Mouse (Mus musculus): Measurements from ENCODE around the gene Plgrkt. TPM values are rescaled to one million over a fixed set of nuclear protein-coding genes. Genes with fewer than 3 reads are reported as not detected.
A peak's percentile ranks its signal among the peaks of the same experiment; 100 is the strongest.
"Not testable (repeated sequence)": the region's sequence is repeated elsewhere in the genome, so short reads cannot be mapped to it uniquely, and the experiment has no call there.

Gene Plgrkt
- 91.4 and 95.4 TPM in 2 replicates for polyA plus RNA-seq (2015; fragmentation: Nextera tagmentation; extraction: Ambion mirVana)

DNA sequence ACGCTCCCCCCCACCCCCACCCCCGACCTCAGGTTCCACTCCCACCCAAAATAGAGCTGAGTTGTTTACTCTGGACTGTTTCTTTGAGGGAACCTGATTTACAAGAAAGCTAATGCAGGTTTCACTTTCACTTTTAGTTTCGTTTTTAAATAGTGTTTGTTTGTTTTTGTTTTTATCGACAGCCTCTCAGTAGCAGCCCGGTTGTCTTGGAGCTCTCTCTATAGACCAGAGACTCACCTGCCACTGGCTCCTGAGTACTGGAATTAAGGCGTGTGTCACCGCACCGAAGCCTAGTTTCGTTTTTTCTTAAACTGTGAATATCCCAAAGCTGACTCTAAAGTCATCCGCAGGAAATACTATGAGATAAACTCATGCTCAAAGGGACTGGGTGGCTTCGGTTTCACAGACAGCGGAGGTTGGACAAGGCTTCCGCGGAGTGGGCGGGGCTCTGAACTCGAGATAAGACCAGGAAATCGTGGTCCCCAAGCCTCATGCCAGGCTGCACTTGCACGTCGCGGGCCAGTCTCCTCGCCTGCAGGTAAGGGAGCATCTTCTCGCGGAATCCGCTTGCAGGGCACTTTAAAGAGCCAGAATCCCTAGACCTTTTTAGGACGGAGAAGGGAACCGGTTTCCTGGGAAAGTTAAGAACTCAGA lies at the start of gene Plgrkt, which contains the start of gene Cd274:
Plgrkt (minus strand) TSS at position 422 of the 654 bp plus-strand sequence.
Cd274 (plus strand) TSS at position 487 of the 654 bp plus-strand sequence.
- H3K27ac ChIP-seq (ENCODE audit: low read length): peak within 1 kb of the TSS; percentile 44; the same call in 1 of the 2 replicates
- peak within 1 kb of the TSS; percentile 74 for H3K4me2 ChIP-seq (ENCODE audit: low read depth, low read length)
- peak within 1 kb of the TSS; percentile 71 for H3K9ac ChIP-seq (ENCODE audit: low read length)
- peak; percentile 67; the same call in 1 of the 2 replicates for ATAC-seq (ENCODE audit: insufficient read depth, low FRiP score)
- no peaks in the 10 kb centered on the region for H3K27me3 ChIP-seq (ENCODE audit: control insufficient read depth, insufficient read depth, low read length)
- no peaks in the 10 kb centered on the region for H3K9me3 ChIP-seq (replicated peaks; ENCODE audit: control insufficient read depth, low read length)
- 1% methylated on average over 26 of the region's 26 CpGs for WGBS
- H3K4me1 ChIP-seq (ENCODE audit: control insufficient read depth, insufficient read depth, low read length): peaks cover 10% of the 10 kb centered on the region
- no peaks in the 10 kb centered on the region for H3K36me3 ChIP-seq (ENCODE audit: control insufficient read depth, insufficient read depth, low read length)
- H3K4me3 ChIP-seq (replicated peaks; ENCODE audit: low read length): peak within 1 kb of the TSS; percentile 74

GRCm38 (mm10) chr19:29416393-29416902 lies 49.3 kb upstream of the Plgrkt start:
- 52% methylated on average over 3 of the region's 3 CpGs for WGBS
- Histone ChIP-seq H3K9ac (ENCODE audit: low read length) (no peak overlapping the region), H3K27me3 (ENCODE audit: control insufficient read depth, insufficient read depth, low read length) (no peaks in the 10 kb centered on the region), H3K9me3 (replicated peaks; ENCODE audit: control insufficient read depth, low read length) (no peaks in the 10 kb centered on the region), H3K36me3 (ENCODE audit: control insufficient read depth, insufficient read depth, low read length) (no peaks in the 10 kb centered on the region), H3K27ac (ENCODE audit: low read length) (no peak overlapping the region), H3K4me3 (replicated peaks; ENCODE audit: low read length) (no peak overlapping the region), H3K4me1 (ENCODE audit: control insufficient read depth, insufficient read depth, low read length) (no peaks in the 10 kb centered on the region), H3K4me2 (ENCODE audit: low read depth, low read length) (no peak overlapping the region)
- no peak for ATAC-seq (ENCODE audit: insufficient read depth, low FRiP score)

GRCm38 (mm10) chr19:29414917-29415316 lies 47.7 kb upstream of the Plgrkt start:
- ATAC-seq (ENCODE audit: insufficient read depth, low FRiP score); H3K27me3 ChIP-seq (ENCODE audit: control insufficient read depth, insufficient read depth, low read length); H3K4me2 ChIP-seq (ENCODE audit: low read depth, low read length); H3K27ac ChIP-seq (ENCODE audit: low read length); H3K4me1 ChIP-seq (ENCODE audit: control insufficient read depth, insufficient read depth, low read length); H3K4me3 ChIP-seq (replicated peaks; ENCODE audit: low read length); H3K9ac ChIP-seq (ENCODE audit: low read length); H3K36me3 ChIP-seq (ENCODE audit: control insufficient read depth, insufficient read depth, low read length); H3K9me3 ChIP-seq (replicated peaks; ENCODE audit: control insufficient read depth, low read length): not testable (repeated sequence)

DNA sequence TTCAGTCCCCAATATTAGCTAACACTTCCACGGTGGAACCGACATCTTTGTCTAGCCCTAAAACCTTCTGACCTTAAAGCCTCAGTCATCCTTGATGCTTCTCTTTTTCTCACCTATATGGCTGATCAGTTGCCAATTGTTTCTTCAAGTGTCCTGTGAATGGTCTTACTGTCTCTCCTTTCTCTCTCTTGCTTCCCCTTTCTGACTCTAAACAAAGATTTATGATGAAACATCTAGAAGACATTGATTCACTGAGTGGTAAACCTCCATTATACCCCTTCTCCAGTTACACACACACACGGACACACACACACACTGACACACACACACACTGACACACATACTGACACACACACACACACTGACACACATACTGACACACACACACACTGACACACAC lies 47.3 kb upstream of the Plgrkt start:
- Histone ChIP-seq H3K9ac (ENCODE audit: low read length) (no peak overlapping the region), H3K27me3 (ENCODE audit: control insufficient read depth, insufficient read depth, low read length) (no peaks in the 10 kb centered on the region), H3K4me1 (ENCODE audit: control insufficient read depth, insufficient read depth, low read length) (no peaks in the 10 kb centered on the region), H3K27ac (ENCODE audit: low read length) (no peak overlapping the region), H3K36me3 (ENCODE audit: control insufficient read depth, insufficient read depth, low read length) (no peaks in the 10 kb centered on the region), H3K4me3 (replicated peaks; ENCODE audit: low read length) (no peak overlapping the region), H3K4me2 (ENCODE audit: low read depth, low read length) (no peak overlapping the region), H3K9me3 (replicated peaks; ENCODE audit: control insufficient read depth, low read length) (no peaks in the 10 kb centered on the region)
- 88% methylated on average over 3 of the region's 3 CpGs for WGBS
- no peak for ATAC-seq (ENCODE audit: insufficient read depth, low FRiP score)

DNA sequence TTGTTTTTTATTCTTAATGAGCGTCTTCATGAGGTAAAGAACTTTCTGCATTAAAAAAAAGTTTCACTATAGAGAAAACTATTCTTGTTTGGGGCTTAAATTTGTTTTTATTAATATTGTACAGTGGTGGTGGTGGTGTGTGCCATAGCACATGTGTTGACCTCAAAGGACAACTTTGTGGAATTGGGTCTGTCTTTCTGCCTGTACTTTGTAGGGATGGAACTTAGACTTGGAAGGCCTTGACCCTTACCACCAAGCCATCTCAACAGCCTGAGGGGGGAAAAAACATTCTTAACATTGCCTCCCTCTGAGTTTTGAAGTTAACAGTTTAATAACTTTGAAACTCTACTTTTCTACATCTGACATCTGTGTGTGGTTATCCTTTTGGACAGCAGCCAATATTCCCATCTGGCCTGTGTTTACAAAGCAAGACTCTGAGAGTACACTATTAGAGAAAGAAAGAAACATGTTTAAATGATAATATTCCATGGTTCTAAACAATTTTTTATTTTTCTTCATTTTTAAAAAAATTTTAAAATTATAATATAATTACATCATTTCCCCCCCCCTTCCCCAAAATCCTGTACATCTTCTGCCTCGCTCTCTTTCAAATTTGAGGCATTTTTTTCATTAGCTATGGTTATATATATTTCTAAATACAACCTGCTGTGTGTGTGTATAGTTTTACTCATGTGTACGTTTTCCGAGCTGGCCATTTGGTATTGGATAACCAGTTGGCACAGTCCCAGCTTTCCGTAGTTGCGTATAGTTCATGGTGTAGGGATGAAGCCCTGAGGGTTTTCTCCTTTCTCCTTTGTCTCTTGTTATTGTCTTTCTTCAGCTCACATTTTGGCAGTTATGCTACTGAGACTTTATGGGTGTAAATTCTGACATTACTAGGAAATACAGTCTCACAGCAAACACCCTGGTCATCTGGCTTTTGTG lies 45.6 kb upstream of the Plgrkt start:
- no peaks in the 10 kb centered on the region for H3K9me3 ChIP-seq (replicated peaks; ENCODE audit: control insufficient read depth, low read length)
- no peak overlapping the region for H3K4me3 ChIP-seq (replicated peaks; ENCODE audit: low read length)
- H3K27me3 ChIP-seq (ENCODE audit: control insufficient read depth, insufficient read depth, low read length): no peaks in the 10 kb centered on the region
- H3K27ac ChIP-seq (ENCODE audit: low read length): peak overlapping the region; percentile 5; the same call in 1 of the 2 replicates
- 44% methylated on average over 6 of the region's 6 CpGs for WGBS
- H3K9ac ChIP-seq (ENCODE audit: low read length): no peak overlapping the region
- H3K4me2 ChIP-seq (ENCODE audit: low read depth, low read length): no peak overlapping the region
- no peak for ATAC-seq (ENCODE audit: insufficient read depth, low FRiP score)
- no peaks in the 10 kb centered on the region for H3K36me3 ChIP-seq (ENCODE audit: control insufficient read depth, insufficient read depth, low read length)
- no peaks in the 10 kb centered on the region for H3K4me1 ChIP-seq (ENCODE audit: control insufficient read depth, insufficient read depth, low read length)

- no peak within 1 kb of the TSS for H3K4me2 ChIP-seq (ENCODE audit: low read depth, low read length)
- H3K4me3 ChIP-seq (replicated peaks; ENCODE audit: low read length): no peak within 1 kb of the TSS
- H3K27me3 ChIP-seq (ENCODE audit: control insufficient read depth, insufficient read depth, low read length): no peaks in the 10 kb centered on the region
- no peak for ATAC-seq (ENCODE audit: insufficient read depth, low FRiP score)
- no peaks in the 10 kb centered on the region for H3K36me3 ChIP-seq (ENCODE audit: control insufficient read depth, insufficient read depth, low read length)
- H3K27ac ChIP-seq (ENCODE audit: low read length): no peak within 1 kb of the TSS
- H3K9ac ChIP-seq (ENCODE audit: low read length): no peak within 1 kb of the TSS
- H3K9me3 ChIP-seq (replicated peaks; ENCODE audit: control insufficient read depth, low read length): no peaks in the 10 kb centered on the region
- H3K4me1 ChIP-seq (ENCODE audit: control insufficient read depth, insufficient read depth, low read length): no peaks in the 10 kb centered on the region
- WGBS: 83% methylated on average over 4 of the region's 4 CpGs
These were observed 43.4 kb upstream of the Plgrkt start, which contains the start of gene Pdcd1lg2 for GRCm38 (mm10) chr19:29410619-29411018. Gene Pdcd1lg2 (plus strand): TSS chr19:29410919.

DNA sequence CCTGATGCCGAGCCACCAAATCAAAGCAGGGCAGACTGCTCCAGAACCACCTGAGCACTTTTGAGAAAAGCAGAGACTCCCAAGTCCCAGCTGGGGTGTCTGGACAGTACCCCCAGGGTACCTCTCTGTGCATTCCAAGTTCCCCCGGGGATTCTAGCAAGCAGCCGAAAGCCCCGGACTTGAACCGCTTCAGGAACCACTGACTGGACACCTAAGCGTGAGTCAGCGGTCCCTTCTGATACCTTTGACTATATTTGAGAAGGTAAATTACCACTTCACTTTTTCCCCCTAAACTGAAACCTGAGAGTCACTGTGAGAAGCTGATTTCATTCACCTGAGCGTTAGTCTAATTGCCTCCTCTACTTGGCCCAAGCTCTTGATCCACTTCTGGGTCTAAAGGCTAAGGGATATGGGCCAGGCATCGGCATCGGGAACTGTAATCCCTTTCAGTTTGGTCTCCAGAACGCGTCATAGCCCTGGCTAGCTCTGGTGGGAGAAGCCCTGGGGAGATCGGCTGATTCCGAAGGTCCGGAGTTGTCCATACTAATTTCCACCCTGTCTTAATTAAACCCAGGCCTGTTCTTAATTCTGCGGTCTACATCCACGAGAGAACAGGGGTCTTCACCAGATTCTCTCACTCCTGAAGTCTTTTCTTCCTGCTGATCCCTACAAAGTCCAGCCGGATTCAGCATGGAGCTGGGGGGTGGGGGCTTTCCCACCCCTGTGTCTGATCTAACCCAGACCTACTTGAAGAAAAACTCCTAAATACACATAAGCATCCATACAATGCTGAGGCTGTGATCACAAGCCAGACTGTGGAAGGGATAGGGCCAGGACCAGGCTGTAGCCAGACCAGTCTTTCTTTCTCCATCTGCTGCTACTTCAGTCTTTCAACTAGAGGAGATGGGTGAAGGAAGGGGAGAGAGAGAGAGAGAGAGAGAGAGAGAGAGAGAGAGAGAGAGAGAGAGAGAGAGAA lies 39.1 kb upstream of the Plgrkt start:
- no peaks in the 10 kb centered on the region for H3K27me3 ChIP-seq (ENCODE audit: control insufficient read depth, insufficient read depth, low read length)
- no peaks in the 10 kb centered on the region for H3K4me1 ChIP-seq (ENCODE audit: control insufficient read depth, insufficient read depth, low read length)
- H3K9ac ChIP-seq (ENCODE audit: low read length): no peak overlapping the region
- no peak for ATAC-seq (ENCODE audit: insufficient read depth, low FRiP score)
- H3K4me3 ChIP-seq (replicated peaks; ENCODE audit: low read length): no peak overlapping the region
- no peak overlapping the region for H3K27ac ChIP-seq (ENCODE audit: low read length)
- H3K36me3 ChIP-seq (ENCODE audit: control insufficient read depth, insufficient read depth, low read length): no peaks in the 10 kb centered on the region
- H3K4me2 ChIP-seq (ENCODE audit: low read depth, low read length): no peak overlapping the region
- WGBS: 84% methylated on average over 18 of the region's 18 CpGs
- no peaks in the 10 kb centered on the region for H3K9me3 ChIP-seq (replicated peaks; ENCODE audit: control insufficient read depth, low read length)

- no peak for ATAC-seq (ENCODE audit: insufficient read depth, low FRiP score)
- Histone ChIP-seq H3K4me1 (ENCODE audit: control insufficient read depth, insufficient read depth, low read length) (no peaks in the 10 kb centered on the region), H3K27me3 (ENCODE audit: control insufficient read depth, insufficient read depth, low read length) (no peaks in the 10 kb centered on the region), H3K4me3 (replicated peaks; ENCODE audit: low read length) (no peak overlapping the region), H3K27ac (ENCODE audit: low read length) (no peak overlapping the region), H3K9me3 (replicated peaks; ENCODE audit: control insufficient read depth, low read length) (no peaks in the 10 kb centered on the region), H3K36me3 (ENCODE audit: control insufficient read depth, insufficient read depth, low read length) (no peaks in the 10 kb centered on the region), H3K4me2 (ENCODE audit: low read depth, low read length) (no peak overlapping the region), H3K9ac (ENCODE audit: low read length) (no peak overlapping the region)
- 69% methylated on average over 2 of the region's 2 CpGs for WGBS
These were observed 38.2 kb upstream of the Plgrkt start for GRCm38 (mm10) chr19:29405388-29405787.

All from stomach, embryonic 16.5 days (tissue).